Mouse (Mus musculus) ES-E14 (cell line): ENCODE data around the gene Usp50. TPM values are rescaled to one million over a fixed set of nuclear protein-coding genes. Genes with fewer than 3 reads are reported as not detected.

Source experiments
- DNase-seq: peaks from one replicate; pipeline ENCODE4 v3.0.0-alpha.2; 2013; ENCODE audit warnings: low read depth, low spot score
- H3K27ac ChIP-seq: 2 replicates; pipeline ENCODE4 v1.5.1; 2012; ENCODE audit warnings: low read depth, mild to moderate bottlenecking, low read length, moderate library complexity, mixed read lengths; ENCODE audit not compliant: poor library complexity, insufficient read depth, severe bottlenecking
- H3K36me3 ChIP-seq: 2 replicates; pipeline ENCODE4 v1.6.1; 2012; ENCODE audit warnings: mild to moderate bottlenecking, low read length, moderate library complexity, mixed read lengths; ENCODE audit not compliant: control insufficient read depth, poor library complexity, insufficient read depth, severe bottlenecking
- H3K4me1 ChIP-seq, 2 experiments: fragments of 150-350 bp in 1 of 2; sonication (generic) in 1 of 2; 2 replicates each; pipeline ENCODE4 v1.6.1; 2012; ENCODE audit warnings: low read length in 2 of 2, mild to moderate bottlenecking in 1 of 2, mixed read lengths in 1 of 2; ENCODE audit not compliant: control insufficient read depth in 2 of 2, insufficient read depth in 2 of 2, poor library complexity in 1 of 2
- H3K4me3 ChIP-seq, 2 experiments: fragments of 150-350 bp in 1 of 2; sonication (generic) in 1 of 2; 2 replicates each; pipeline ENCODE4 v1.5.1; 2012; ENCODE audit warnings: low read length in 2 of 2, low read depth in 1 of 2, mild to moderate bottlenecking in 1 of 2, mixed read lengths in 1 of 2; ENCODE audit not compliant: insufficient read depth in 1 of 2, poor library complexity in 1 of 2, severe bottlenecking in 1 of 2
- H3K9ac ChIP-seq: 2 replicates; pipeline ENCODE4 v1.6.1; 2012; ENCODE audit warnings: low read depth, mild to moderate bottlenecking, low read length, mixed read lengths; ENCODE audit not compliant: poor library complexity, insufficient read depth, severe bottlenecking
- H3K9me3 ChIP-seq: fragments of 150-350 bp; sonication (generic); 2 replicates; pipeline ENCODE4 v1.6.1; 2012; ENCODE audit warnings: low read depth, mild to moderate bottlenecking, low read length; ENCODE audit not compliant: control insufficient read depth, insufficient read depth
- CHD2 ChIP-seq: IDR thresholded peaks from 2 replicates; pipeline ENCODE4 v1.6.1; 2014; ENCODE audit warnings: mild to moderate bottlenecking, low read depth, low read length, inconsistent platforms
- HCFC1 ChIP-seq: IDR thresholded peaks from 2 replicates; pipeline ENCODE4 v1.6.1; 2012; ENCODE audit warnings: low read length, inconsistent platforms, borderline replicate concordance; ENCODE audit not compliant: insufficient read depth
- MAFK ChIP-seq: IDR thresholded peaks from 2 replicates; pipeline ENCODE4 v1.6.1; 2014; ENCODE audit warnings: mild to moderate bottlenecking, low read depth, low read length, inconsistent platforms; ENCODE audit not compliant: insufficient read depth
- ZC3H11A ChIP-seq: IDR thresholded peaks from 2 replicates; pipeline ENCODE4 v1.6.1; 2012; ENCODE audit warnings: low read depth, mild to moderate bottlenecking, inconsistent platforms, low read length, borderline replicate concordance
- ZNF384 ChIP-seq: IDR thresholded peaks from 2 replicates; pipeline ENCODE4 v1.6.1; 2012; ENCODE audit warnings: low read depth, low read length, inconsistent platforms
- in situ Hi-C, 2 experiments: fragments of 600-800 bp; cut with MboI; formaldehyde crosslinking; loops; one replicate each; pipeline ENCODE4 v1.15.1; 2025; ENCODE audit warnings: low sequenced_read_pairs in 2 of 2, inconsistent platforms in 1 of 2; ENCODE audit not compliant: unreplicated experiment in 2 of 2
- total RNA-seq: library from RNA; depleted of rRNA; stranded (reverse); fragments of 300-350 nt; gene quantifications from 2 replicates; pipeline ENCODE4 v1.2.3, GENCODE M21; 2012

Usp50 gene
- total RNA-seq, 1 experiment, result 3.4 TPM

DNA sequence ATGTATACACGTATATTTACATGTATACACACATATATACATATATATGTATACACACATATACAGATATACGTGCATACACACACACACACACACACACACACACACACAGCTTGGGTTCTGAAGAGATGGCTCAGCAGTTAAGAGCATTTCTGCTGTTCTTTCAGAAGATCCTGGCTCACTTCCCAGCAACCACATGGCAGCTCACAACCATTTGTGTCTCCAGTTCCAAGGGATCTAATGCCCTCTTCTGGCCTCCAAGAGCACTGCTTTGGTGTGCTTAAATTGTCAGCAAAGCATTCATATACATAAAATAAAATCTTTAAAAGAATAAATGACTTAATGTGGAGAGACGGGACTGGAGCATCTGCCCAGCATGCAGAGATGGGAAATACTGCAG lies 837 bp downstream of the Usp50 start:
- TF ChIP-seq HCFC1 (no peak), MAFK (no peak), ZNF384 (no peak), CHD2 (no peak), ZC3H11A (no peak)
- H3K9ac ChIP-seq, result no peak overlapping the region
- H3K9me3 ChIP-seq, result no peaks in the 10 kb centered on the region
- H3K4me3 ChIP-seq, result no peak overlapping the region
- H3K36me3 ChIP-seq, result no peaks in the 10 kb centered on the region
- peaks cover 0 to 2% of the 10 kb centered on the region in 2 experiments; a peak in 1 of 4 replicates for H3K4me1 ChIP-seq
- in situ Hi-C loops, result loop anchor here in 1 of 2 experiments (10.0 kb wide), 2 partner anchors 188 to 222 kb away; partner anchors contain the start of gene Ap4e1
- no peak overlapping the region for H3K27ac ChIP-seq
- no peak for DNase-seq

- Histone ChIP-seq H3K4me3 (no peak overlapping the region), H3K36me3 (no peaks in the 10 kb centered on the region), H3K9ac (no peak overlapping the region), H3K27ac (no peak overlapping the region), H3K9me3 (no peaks in the 10 kb centered on the region), H3K4me1 (peaks cover 0 to 2% of the 10 kb centered on the region in 2 experiments; a peak in 1 of 4 replicates)
- DNase-seq, result no peak
- in situ Hi-C loops, result loop anchor here in 1 of 2 experiments (10.0 kb wide), 2 partner anchors 187 to 223 kb away; partner anchors contain the start of gene Ap4e1
- TF ChIP-seq MAFK (no peak), CHD2 (no peak), HCFC1 (no peak), ZC3H11A (no peak), ZNF384 (no peak)
Measured at GRCm38 (mm10) chr2:126781478-126781877, 1.8 kb downstream of the Usp50 start.

- H3K9ac ChIP-seq, result peak overlapping the region; percentile 15; the same call in 1 of the 2 replicates
- peak; percentile 40 for DNase-seq
- H3K36me3 ChIP-seq, result no peaks in the 10 kb centered on the region
- H3K4me1 ChIP-seq, result peaks cover 0 to 2% of the 10 kb centered on the region in 2 experiments; a peak in 1 of 4 replicates
- in situ Hi-C loops, result loop anchor here in 1 of 2 experiments (10.0 kb wide), 2 partner anchors 185 to 225 kb away; partner anchors contain the start of gene Ap4e1
- no peak overlapping the region for H3K27ac ChIP-seq
- H3K9me3 ChIP-seq, result no peaks in the 10 kb centered on the region
- H3K4me3 ChIP-seq, result peak overlapping the region; percentile 47 to 61
- TF ChIP-seq CHD2 (no peak), ZC3H11A (no peak), MAFK (no peak), HCFC1 (no peak), ZNF384 (no peak)
Measured at GRCm38 (mm10) chr2:126780286-126780685, 3.0 kb downstream of the Usp50 start.

DNA sequence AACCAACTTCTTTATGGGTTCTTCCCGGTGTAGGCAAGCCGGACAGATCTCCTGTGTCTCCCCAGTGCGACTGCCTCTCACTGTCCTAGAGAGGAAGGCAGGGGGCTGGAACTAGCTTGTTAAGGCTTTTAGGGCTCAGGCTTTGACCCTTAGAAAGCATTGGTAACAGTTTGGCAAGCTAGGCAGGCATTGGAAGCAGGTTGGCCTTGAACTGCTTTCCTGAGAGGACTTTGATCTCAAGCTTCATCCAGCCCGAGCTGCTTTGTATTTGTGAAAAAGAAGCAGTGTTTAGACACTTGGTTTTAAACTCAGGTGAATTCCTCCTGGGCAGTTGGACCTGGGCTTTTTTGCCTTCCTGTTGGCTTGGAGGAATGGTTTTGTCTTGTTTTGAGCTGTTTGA lies 4.5 kb downstream of the Usp50 start:
- Histone ChIP-seq H3K4me1 (peaks cover 0 to 2% of the 10 kb centered on the region in 2 experiments; a peak in 1 of 4 replicates), H3K36me3 (no peaks in the 10 kb centered on the region), H3K4me3 (no peak overlapping the region), H3K9ac (no peak overlapping the region), H3K9me3 (no peaks in the 10 kb centered on the region), H3K27ac (no peak overlapping the region)
- DNase-seq, result no peak
- in situ Hi-C loops, result no loop called here
- TF ChIP-seq MAFK (no peak), CHD2 (no peak), ZNF384 (no peak), ZC3H11A (no peak), HCFC1 (no peak)
